Mouse (Mus musculus): ENCODE results near the gene Alg14. TPM values are rescaled to one million over a fixed set of nuclear protein-coding genes. Genes with fewer than 3 reads are reported as not detected.

The Alg14 gene
- total and polyA plus RNA-seq, 3 experiments: 6.0 to 10.2 (median 6.3) TPM

DNA sequence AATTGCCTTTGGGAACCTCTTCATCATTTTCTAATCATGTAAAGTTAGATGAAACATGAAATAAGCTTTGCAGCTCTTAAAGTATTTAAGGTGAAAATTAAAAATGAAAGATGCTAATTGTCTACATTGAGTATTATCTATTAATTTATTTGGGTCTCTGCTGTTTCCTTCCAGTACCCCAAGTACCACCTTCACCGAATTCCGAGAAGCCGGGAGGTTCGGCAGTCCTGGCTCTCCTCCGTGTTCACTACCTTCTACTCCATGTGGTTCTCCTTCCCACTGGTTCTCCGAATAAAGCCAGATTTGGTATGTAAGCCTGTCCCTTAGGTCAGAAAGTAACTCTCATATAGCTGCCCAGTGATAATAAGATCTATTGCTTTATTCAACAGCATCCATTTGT, 28.3 kb downstream of the Alg14 start:
- H3K36me3 ChIP-seq (replicated peaks in 1 of 2; ENCODE audit: control insufficient read depth in 1 of 2, insufficient read depth in 1 of 2, low read length in 1 of 2): peaks cover 2 to 54% of the 10 kb centered on the region in 2 experiments
- TF ChIP-seq TCF12 (IDR thresholded peaks at IDR 0.05; ENCODE audit: low read depth, low read length): no peak
- TF ChIP-seq ZMIZ1 (IDR thresholded peaks at IDR 0.05; ENCODE audit: low read depth, low read length): no peak
- TF ChIP-seq MXI1 (IDR thresholded peaks at IDR 0.05; ENCODE audit: low read depth, low read length): no peak
- no peak for TF ChIP-seq PAX5 (IDR thresholded peaks at IDR 0.05; ENCODE audit: low read length)
- no peak for TF ChIP-seq ELF1 (IDR thresholded peaks at IDR 0.05; ENCODE audit: low read depth, low read length)
- no peak for TF ChIP-seq HCFC1 (IDR thresholded peaks at IDR 0.05; ENCODE audit: low read depth, low read length)
- TF ChIP-seq USF2 (conservative IDR thresholded peaks at IDR 0.05; ENCODE audit: low read depth, low read length): no peak
- TF ChIP-seq NRF1 (IDR thresholded peaks at IDR 0.05; ENCODE audit: low read depth, low read length): no peak
- H3K4me3 ChIP-seq (replicated peaks in 1 of 3; ENCODE audit: low read depth in 2 of 3, low read length in 2 of 3, poor library complexity in 1 of 3): no peak overlapping the region
- in situ Hi-C loops (cut with MboI; ENCODE audit: low pct_ligation_motif_present, low pct_unique_long_range_greater_than_20kb, low sequenced_read_pairs): loop anchor here (25.0 kb wide), 1 partner anchor 392 kb away; the partner anchor contains the start of gene F3
- dilution Hi-C loops (cut with MboI; ENCODE audit: extremely low pct_ligation_motif_present, extremely low pct_unique_long_range_greater_than_20kb, low sequenced_read_pairs): no loop called here
- no peaks in the 10 kb centered on the region for H3K27me3 ChIP-seq (replicated peaks)
- H3K4me1 ChIP-seq (ENCODE audit: control insufficient read depth in 1 of 2, insufficient read depth in 2 of 2): no peaks in the 10 kb centered on the region
- H3K79me2 ChIP-seq (replicated peaks; ENCODE audit: control insufficient read depth, extremely low read depth, insufficient read depth, poor library complexity, severe bottlenecking): no peaks in the 10 kb centered on the region
- H3K9me3 ChIP-seq (replicated peaks; ENCODE audit: low read length): no peaks in the 10 kb centered on the region
- H3K9ac ChIP-seq (ENCODE audit: insufficient read depth, low read depth): no peak overlapping the region
- no peak for DNase-seq (ENCODE audit: extremely low read depth)
- no peak overlapping the region for H3K27ac ChIP-seq (ENCODE audit: insufficient read depth, low read depth)
- H3K4me2 ChIP-seq (ENCODE audit: insufficient read depth, low read depth, poor library complexity, severe bottlenecking): no peak overlapping the region

- Histone ChIP-seq H3K9me3 (replicated peaks; ENCODE audit: low read length) (no peaks in the 10 kb centered on the region), H3K9ac (ENCODE audit: insufficient read depth, low read depth) (no peak overlapping the region), H3K4me2 (ENCODE audit: insufficient read depth, low read depth, poor library complexity, severe bottlenecking) (no peak overlapping the region), H3K36me3 (replicated peaks in 1 of 2; ENCODE audit: control insufficient read depth in 1 of 2, insufficient read depth in 1 of 2, low read length in 1 of 2) (peaks cover 2 to 47% of the 10 kb centered on the region in 2 experiments), H3K79me2 (replicated peaks; ENCODE audit: control insufficient read depth, extremely low read depth, insufficient read depth, poor library complexity, severe bottlenecking) (no peaks in the 10 kb centered on the region), H3K27ac (ENCODE audit: insufficient read depth, low read depth) (no peak overlapping the region), H3K4me3 (replicated peaks in 1 of 3; ENCODE audit: low read depth in 2 of 3, low read length in 2 of 3, poor library complexity in 1 of 3) (no peak overlapping the region), H3K4me1 (ENCODE audit: control insufficient read depth in 1 of 2, insufficient read depth in 2 of 2) (no peaks in the 10 kb centered on the region), H3K27me3 (replicated peaks) (no peaks in the 10 kb centered on the region)
- dilution Hi-C loops (cut with MboI; ENCODE audit: extremely low pct_ligation_motif_present, extremely low pct_unique_long_range_greater_than_20kb, low sequenced_read_pairs) (no loop called here), in situ Hi-C loops (cut with MboI; ENCODE audit: low pct_ligation_motif_present, low pct_unique_long_range_greater_than_20kb, low sequenced_read_pairs) (loop anchor here (25.0 kb wide), 1 partner anchor 391 kb away; the partner anchor contains the start of gene F3)
- no peak for TF ChIP-seq UBTF (IDR thresholded peaks at IDR 0.05; ENCODE audit: low read depth, low read length)
- TF ChIP-seq CHD1 (IDR thresholded peaks at IDR 0.05; ENCODE audit: low read depth, low read length): no peak
- no peak for TF ChIP-seq TCF12 (IDR thresholded peaks at IDR 0.05; ENCODE audit: low read depth, low read length)
- TF ChIP-seq MEF2A (IDR thresholded peaks at IDR 0.05; ENCODE audit: borderline replicate concordance, low read depth, low read length): no peak
- no peak for TF ChIP-seq ETS1 (conservative IDR thresholded peaks at IDR 0.05; ENCODE audit: low read depth, low read length)
- TF ChIP-seq MYC (IDR thresholded peaks at IDR 0.05; ENCODE audit: low read depth, low read length): no peak
- no peak for TF ChIP-seq POLR2A (IDR thresholded peaks at IDR 0.05; ENCODE audit: low read depth, low read length)
- no peak for TF ChIP-seq BHLHE40 (IDR thresholded peaks at IDR 0.05; ENCODE audit: low read depth, low read length)
- no peak for TF ChIP-seq USF1 (IDR thresholded peaks at IDR 0.05; ENCODE audit: low read depth, low read length)
- no peak for TF ChIP-seq RAD21 (IDR thresholded peaks at IDR 0.05; ENCODE audit: low read depth, low read length)
- TF ChIP-seq TBP (conservative IDR thresholded peaks at IDR 0.05; ENCODE audit: low read depth, low read length): no peak
- no peak for TF ChIP-seq USF2 (conservative IDR thresholded peaks at IDR 0.05; ENCODE audit: low read depth, low read length)
- TF ChIP-seq GABPA (IDR thresholded peaks at IDR 0.05; ENCODE audit: insufficient replicate concordance, low read depth, low read length): no peak
- TF ChIP-seq MXI1 (IDR thresholded peaks at IDR 0.05; ENCODE audit: low read depth, low read length): no peak
- TF ChIP-seq ZNF384 (IDR thresholded peaks at IDR 0.05; ENCODE audit: low read depth, low read length): no peak
- no peak for TF ChIP-seq CTCF (conservative IDR thresholded peaks at IDR 0.05 in 1 of 2, IDR thresholded peaks at IDR 0.05 in 1 of 2; ENCODE audit: low read depth in 2 of 2, low read length in 2 of 2)
- TF ChIP-seq ZC3H11A (IDR thresholded peaks at IDR 0.05; ENCODE audit: low read depth, low read length): no peak
- no peak for TF ChIP-seq ZMIZ1 (IDR thresholded peaks at IDR 0.05; ENCODE audit: low read depth, low read length)
- TF ChIP-seq NELFE (IDR thresholded peaks at IDR 0.05; ENCODE audit: low read depth, low read length): no peak
- no peak for DNase-seq (ENCODE audit: extremely low read depth)
Measured at GRCm38 (mm10) chr3:121320896-121321295, 29.3 kb downstream of the Alg14 start.
